In genomic region chr4:137682961-137683453, GRCm38 (mm10) we compare ENCODE assay signal across 9 mouse cellular contexts. TPM values are rescaled to one million over a fixed set of nuclear protein-coding genes. Genes with fewer than 3 reads are reported as not detected.
DNase-seq lines count a peak whose midpoint lies in the region; ATAC-seq and TF ChIP-seq lines count a peak whose summit lies in the region.
"Had no signal": no experiment of that assay in that cellular context is flagged by ENCODE, and none has a peak within 500 bp of the region (broad histone marks: within the 10 kb centered on the region; RNA-seq: fewer than 3 reads in every experiment).

No protein-coding gene starts in this region.

- no peaks in the 10 kb centered on the region for H3K36me3 ChIP-seq in hindbrain, embryonic 11.5 days (ENCODE audit: control insufficient read depth, insufficient read depth, low read length)
- H3K36me3 ChIP-seq: stomach, embryonic 15.5 days had no signal

- peaks cover 20% of the 10 kb centered on the region for H3K27me3 ChIP-seq in hindbrain, embryonic 11.5 days (ENCODE audit: control insufficient read depth, insufficient read depth, low read length)

- no peak for ATAC-seq in hindbrain, embryonic 11.5 days (ENCODE audit: low FRiP score)
- ATAC-seq in megakaryocyte-erythroid progenitor cell, adult 5-6 weeks (replicated peaks; ENCODE audit: low FRiP score, low TSS enrichment, poor library complexity, severe bottlenecking) = peak; percentile 56
- ATAC-seq in frontal cortex, adult (ENCODE audit: low TSS enrichment) = no peak

- H3K4me3 ChIP-seq in bone marrow macrophage, adult 2 months (ENCODE audit: insufficient read depth, low read length) = no peak overlapping the region
- H3K4me3 ChIP-seq in hindbrain, embryonic 11.5 days (ENCODE audit: low read depth, low read length) = no peak overlapping the region
- H3K4me3 ChIP-seq: stomach, embryonic 15.5 days had no signal

- intact Hi-C loops in gastrocnemius, postnatal 14 days (cut with DNase I; ENCODE audit: low total_unique reads) = no loop called here

- DNase-seq in gastrocnemius, postnatal 10 days = peak; percentile 40
- no peak for DNase-seq in gastrocnemius, postnatal 14 days
- DNase-seq in A20 (ENCODE audit: low read depth, low spot score) = peak; percentile 42
- DNase-seq in hindbrain, embryonic 11.5 days (ENCODE audit: low spot score) = peak; percentile 67
- DNase-seq in gastrocnemius, adult 8-10 months (ENCODE audit: low spot score in 2 of 2) = no peak

- peak; percentile 79 for TF ChIP-seq CTCF in bone marrow macrophage, adult 2 months (IDR thresholded peaks at IDR 0.05; ENCODE audit: low read depth, low read length)

- no peaks in the 10 kb centered on the region for H3K9me3 ChIP-seq in hindbrain, embryonic 11.5 days (ENCODE audit: control insufficient read depth, low read length)
- H3K9me3 ChIP-seq: stomach, embryonic 15.5 days had no signal

- H3K4me2 ChIP-seq in hindbrain, embryonic 11.5 days (replicated peaks; ENCODE audit: low read depth, low read length) = no peak overlapping the region
- H3K4me2 ChIP-seq: stomach, embryonic 15.5 days had no signal

- no peaks in the 10 kb centered on the region for H3K4me1 ChIP-seq in bone marrow macrophage, adult 2 months (ENCODE audit: control insufficient read depth, insufficient read depth, low read length)
- peaks cover 16% of the 10 kb centered on the region for H3K4me1 ChIP-seq in hindbrain, embryonic 11.5 days (replicated peaks; ENCODE audit: control insufficient read depth, insufficient read depth, low read length)

- 47% methylated on average over 7 of the region's 7 CpGs for WGBS in hindbrain, embryonic 11.5 days

- no peak overlapping the region for H3K27ac ChIP-seq in bone marrow macrophage, adult 2 months (ENCODE audit: insufficient read depth, low read depth, low read length)
- H3K27ac ChIP-seq in hindbrain, embryonic 11.5 days (ENCODE audit: low read depth, low read length) = no peak overlapping the region
- H3K27ac ChIP-seq: stomach, embryonic 15.5 days had no signal

- no peak overlapping the region for H3K9ac ChIP-seq in hindbrain, embryonic 11.5 days (ENCODE audit: low read depth, low read length)
- H3K9ac ChIP-seq: stomach, embryonic 15.5 days had no signal

- TF ChIP-seq POLR2A in bone marrow macrophage, adult 2 months (IDR thresholded peaks at IDR 0.05; ENCODE audit: borderline replicate concordance, low read depth, low read length) = no peak

RNA-seq across cellular contexts. Expression of gene Rap1gap, which starts 18.5 kb away (rescaled TPM):
- total RNA-seq in gastrocnemius, postnatal 10 days (2021) = 1 to 10 TPM; 5.3 to 5.6 TPM
- total RNA-seq in gastrocnemius, postnatal 14 days (2021) = 1 to 10 TPM; 4.1 to 4.8 TPM
- 2.9 and 3.0 TPM in 2 replicates for polyA plus RNA-seq in bone marrow macrophage, adult 2 months (2012; ENCODE audit: insufficient read depth, insufficient read length, missing spikeins)
- polyA plus RNA-seq in hindbrain, embryonic 11.5 days (2014; fragmentation: Nextera tagmentation; extraction: Ambion mirVana) = 8.5 and 9.1 TPM in 2 replicates
- total RNA-seq in megakaryocyte-erythroid progenitor cell, adult 5-6 weeks (2014; fragmentation: Nextera tagmentation) = 0.45 and 2.3 TPM in 2 replicates
- 0.57 TPM in 1 of 2 replicates, not detected in the other for total RNA-seq in megakaryocyte-erythroid progenitor cell, adult 5-6 weeks (2017)
- 10 to 100 TPM in 1 of 4 experiments, 1 to 10 TPM in 3; 6.1 to 10.2 (median 6.6) TPM for total RNA-seq in gastrocnemius, adult 8-10 months (2022)

Comparison
In these comparisons a context has a peak if more than half of its experiments do, and no peak if none do; other contexts are left out.
1. DNase-seq: peak in gastrocnemius, postnatal 10 days (single experiment), A20 (single experiment) and hindbrain, embryonic 11.5 days (single experiment); none in gastrocnemius, postnatal 14 days (single experiment) and gastrocnemius, adult 8-10 months (0 of 2).